Mouse (Mus musculus): ENCODE results near the gene Mei4.

Gene Mei4

GRCm38 (mm10) chr9:82160143-82160542, 296.7 kb downstream of the Mei4 start:
- no peak for DNase-seq

GRCm38 (mm10) chr9:82162415-82162814, 298.9 kb downstream of the Mei4 start:
- DNase-seq: no peak

DNA sequence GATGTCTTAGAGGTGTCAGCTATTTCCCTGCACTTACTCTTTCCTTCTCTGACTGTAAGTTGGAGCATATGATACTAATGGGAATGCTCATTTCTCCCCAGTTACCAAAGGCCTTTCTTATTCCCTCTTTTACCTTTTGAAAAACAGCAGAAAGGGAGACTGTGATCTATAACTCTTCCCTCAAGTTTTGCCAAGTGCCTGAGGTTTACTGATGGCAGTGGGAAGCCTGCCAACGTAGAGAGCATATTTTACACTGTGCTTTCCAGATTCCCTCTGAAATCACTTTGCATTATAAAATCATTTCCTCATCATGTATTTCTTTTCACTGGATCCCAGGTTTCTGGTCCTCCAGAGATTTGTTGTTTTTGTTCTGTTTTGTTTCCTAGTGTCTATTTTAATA, 354.5 kb downstream of the Mei4 start:
- no peak for DNase-seq

DNA sequence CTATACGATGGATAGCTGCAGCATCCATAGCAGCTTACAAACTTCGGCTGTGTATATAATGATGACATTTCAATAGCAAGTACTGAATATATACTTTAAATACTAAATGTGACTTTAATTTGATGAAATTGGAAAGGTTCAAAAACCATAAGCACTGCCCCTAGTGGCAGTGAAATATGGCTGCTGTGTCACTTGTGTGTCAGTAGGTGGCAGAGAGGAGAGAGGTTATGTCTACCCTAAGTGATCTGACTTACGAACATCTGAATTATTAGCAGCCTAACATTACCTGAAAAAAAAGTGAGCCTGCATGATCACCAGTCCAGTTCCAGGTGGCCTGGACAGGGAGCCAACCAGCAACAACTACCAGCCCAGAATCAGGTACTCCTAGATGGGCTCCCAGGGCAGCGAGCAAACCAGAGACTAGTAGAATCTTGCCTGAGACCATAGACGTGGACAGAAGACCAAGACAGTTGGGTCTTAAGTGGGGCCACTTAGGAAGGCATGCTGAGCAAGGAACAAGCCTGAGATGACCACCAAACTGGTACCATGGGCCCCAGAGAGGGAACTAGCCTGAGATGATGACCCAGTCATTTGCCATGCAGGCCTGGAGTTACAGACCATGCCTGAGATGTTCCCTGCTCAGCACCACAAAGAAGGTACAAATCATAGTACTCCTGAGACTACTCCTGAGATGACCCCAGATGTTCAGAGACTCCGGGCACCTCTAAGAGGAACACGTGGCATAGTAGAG, 384.4 kb downstream of the Mei4 start:
- no peak for DNase-seq

Data from liver (tissue).